Mouse (Mus musculus) cortical plate, adult 2 months (tissue): ENCODE results near the gene Stpg4.

Experiments used
- CTCF ChIP-seq: fragments of 200-500 bp; IDR thresholded peaks from 2 replicates; pipeline ENCODE4 v1.5.1; 2011; ENCODE audit warnings: mild to moderate bottlenecking, control low read depth, low read length; ENCODE audit not compliant: insufficient read depth; ENCODE audit errors: extremely low read depth
- POLR2A ChIP-seq: fragments of 200-500 bp; IDR thresholded peaks from 2 replicates; pipeline ENCODE4 v1.6.1; 2011; ENCODE audit warnings: mild to moderate bottlenecking, low read length, control low read depth; ENCODE audit not compliant: insufficient read depth; ENCODE audit errors: extremely low read depth

- TF ChIP-seq CTCF, result no peak
- TF ChIP-seq POLR2A, result no peak
Measured at GRCm38 (mm10) chr17:87350471-87351240, 76.9 kb downstream of the Stpg4 start.
